Mouse (Mus musculus) stomach, postnatal 0 days (tissue): Measurements from ENCODE around the gene Serpina1a.
"Not testable (repeated sequence)": the region's sequence is repeated elsewhere in the genome, so short reads cannot be mapped to it uniquely, and the experiment has no call there.

Source experiments
- CTCF ChIP-seq: IDR thresholded peaks from 2 replicates; pipeline ENCODE4 v1.5.1; 2016; ENCODE audit warnings: antibody characterized with exemption, low read depth, mild to moderate bottlenecking, moderate library complexity
- EP300 ChIP-seq: optimal IDR thresholded peaks from 2 replicates; pipeline ENCODE3; 2016; ENCODE audit warnings: antibody characterized with exemption

DNA sequence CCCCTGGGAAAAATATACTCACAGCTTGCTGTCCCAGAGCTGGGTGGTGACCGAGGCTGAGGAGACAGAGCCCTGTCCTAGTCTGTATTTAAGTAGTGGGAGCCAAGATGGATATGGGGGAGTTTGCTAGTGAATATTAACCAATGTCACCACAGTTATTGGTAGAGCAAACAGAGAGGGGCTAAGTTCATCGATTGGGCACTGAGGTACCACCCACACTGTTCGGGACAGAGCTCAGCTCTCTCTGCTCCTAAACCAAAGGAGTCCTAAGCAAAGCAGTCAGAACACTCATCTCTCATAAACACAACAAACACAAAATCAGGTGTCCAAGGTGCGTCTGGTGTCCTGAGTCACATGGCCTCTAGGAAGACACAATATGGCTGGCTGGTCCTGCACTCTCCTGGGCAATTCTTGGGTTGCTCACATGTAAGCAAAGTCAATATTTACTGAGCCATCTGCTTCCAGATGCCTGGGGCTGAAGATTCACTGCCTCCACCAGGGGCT is 41.5 kb upstream of the Serpina1a start, which contains the start of gene Serpina1c:
- TF ChIP-seq CTCF, EP300: not testable (repeated sequence)
